Mouse (Mus musculus) liver, adult 2 months (tissue): Measurements from ENCODE around the gene Insr.

Experiments
- CTCF ChIP-seq: fragments of 200-500 bp; IDR thresholded peaks from 2 replicates; pipeline ENCODE4 v1.5.1; 2011; ENCODE audit warnings: low read depth, low read length, control low read depth
- POLR2A ChIP-seq: fragments of 200-500 bp; IDR thresholded peaks from 2 replicates; pipeline ENCODE4 v1.6.1; 2011; ENCODE audit warnings: low read length, control low read depth; ENCODE audit not compliant: insufficient read depth; ENCODE audit errors: extremely low read depth

DNA sequence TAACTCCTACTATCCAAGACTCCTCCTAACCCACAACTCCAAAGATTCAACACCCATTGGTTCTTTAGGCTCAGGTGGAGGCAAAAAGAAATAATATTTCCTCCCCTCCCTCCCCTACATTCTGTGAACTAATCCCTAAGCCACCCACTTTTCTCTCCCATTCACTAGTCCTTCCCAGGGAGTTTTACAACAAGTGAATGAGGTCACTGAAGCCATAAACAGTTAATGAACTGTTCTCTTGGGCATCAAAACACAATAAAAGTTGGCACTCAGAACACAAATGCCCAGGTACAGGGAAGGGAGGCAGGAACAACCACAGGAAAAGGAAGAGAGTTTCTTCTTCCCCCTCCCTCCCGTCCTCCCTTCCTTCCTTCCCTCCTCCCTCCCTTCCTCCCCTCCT lies 24.1 kb downstream of the Insr start:
- no peak for TF ChIP-seq CTCF
- TF ChIP-seq POLR2A = no peak
